Mouse (Mus musculus) myocyte (in vitro differentiated cells): Measurements from ENCODE around the gene Arhgef25. TPM values are rescaled to one million over a fixed set of nuclear protein-coding genes. Genes with fewer than 3 reads are reported as not detected.

Source experiments
- H3K27me3 ChIP-seq: one replicate; pipeline ENCODE4 v1.6.1; 2011; ENCODE audit not compliant: control insufficient read depth, insufficient read depth, insufficient read length
- H3K36me3 ChIP-seq: one replicate; pipeline ENCODE4 v1.6.1; 2011; ENCODE audit not compliant: control insufficient read depth, insufficient read depth
- H3K4me2 ChIP-seq: one replicate; pipeline ENCODE4 v1.6.1; 2011; ENCODE audit warnings: low read depth, control low read depth
- H3K4me3 ChIP-seq: one replicate; pipeline ENCODE4 v1.5.1; 2011; ENCODE audit warnings: mild to moderate bottlenecking, control low read depth, moderate library complexity
- H3K79me2 ChIP-seq: one replicate; pipeline ENCODE4 v1.6.1; 2011; ENCODE audit not compliant: control insufficient read depth, insufficient read depth
- H3ac ChIP-seq: one replicate; pipeline ENCODE4 v1.6.1; 2011; ENCODE audit not compliant: control insufficient read depth, insufficient read length
- CEBPB ChIP-seq: IDR thresholded peaks from 2 replicates; pipeline ENCODE4 v1.6.1; 2011; ENCODE audit warnings: mild to moderate bottlenecking, moderate library complexity; ENCODE audit not compliant: poor library complexity, insufficient read depth, severe bottlenecking
- E2F4 ChIP-seq: IDR thresholded peaks from one replicate; pipeline ENCODE4 v1.6.1; 2011; ENCODE audit warnings: mild to moderate bottlenecking, control low read depth, moderate library complexity; ENCODE audit not compliant: insufficient read depth
- MAX ChIP-seq: IDR thresholded peaks from one replicate; pipeline ENCODE4 v1.6.1; 2011; ENCODE audit warnings: low read depth, mild to moderate bottlenecking, control low read depth
- MYOD1 ChIP-seq, 3 experiments: IDR thresholded peaks; one replicate each; pipeline ENCODE4 v1.6.1; 2011; ENCODE audit warnings: control low read depth in 2 of 3, low read depth in 2 of 3, mild to moderate bottlenecking in 2 of 3, moderate library complexity in 1 of 3; ENCODE audit not compliant: insufficient read length in 2 of 3, control insufficient read depth in 1 of 3
- MYOG ChIP-seq, 3 experiments: IDR thresholded peaks; one replicate each; pipeline ENCODE4 v1.6.1; 2011; ENCODE audit warnings: control low read depth in 2 of 3, low read depth in 2 of 3, mild to moderate bottlenecking in 2 of 3; ENCODE audit not compliant: insufficient read length in 2 of 3, control insufficient read depth in 1 of 3, insufficient read depth in 1 of 3
- POLR2A ChIP-seq: IDR thresholded peaks from one replicate; pipeline ENCODE4 v1.6.1; 2011; ENCODE audit warnings: low read depth, mild to moderate bottlenecking, control low read depth, moderate library complexity; ENCODE audit not compliant: insufficient read length
- POLR2AphosphoS2 ChIP-seq: IDR thresholded peaks from one replicate; pipeline ENCODE4 v1.6.1; 2011; ENCODE audit warnings: low read depth, control low read depth; ENCODE audit not compliant: insufficient read length
- REST ChIP-seq: IDR thresholded peaks from one replicate; pipeline ENCODE4 v1.6.1; 2011; ENCODE audit warnings: mild to moderate bottlenecking, control low read depth, moderate library complexity; ENCODE audit not compliant: insufficient read depth, insufficient read length
- SRF ChIP-seq: IDR thresholded peaks from one replicate; pipeline ENCODE4 v1.6.1; 2011; ENCODE audit warnings: low read depth; ENCODE audit not compliant: control insufficient read depth, insufficient read length
- TCF12 ChIP-seq: IDR thresholded peaks from one replicate; pipeline ENCODE4 v1.6.1; 2011; ENCODE audit warnings: mild to moderate bottlenecking, control low read depth; ENCODE audit not compliant: poor library complexity, insufficient read depth, severe bottlenecking
- TCF3 ChIP-seq: IDR thresholded peaks from one replicate; pipeline ENCODE4 v1.6.1; 2011; ENCODE audit warnings: low read depth, control low read depth; ENCODE audit not compliant: insufficient read length
- USF1 ChIP-seq: IDR thresholded peaks from one replicate; pipeline ENCODE4 v1.6.1; 2011; ENCODE audit warnings: low read depth, mild to moderate bottlenecking, control low read depth, moderate library complexity
- polyA plus RNA-seq: library from polyadenylated mRNA; unstranded; fragments of >200 nt; fragmentation: generic; extraction: Trizol; gene quantifications from one replicate; pipeline ENCODE4 v1.2.1, GENCODE M21; 2012; ENCODE audit warnings: missing spikeins

The Arhgef25 gene
- polyA plus RNA-seq, 1 experiment: 25.3 TPM

- Histone ChIP-seq H3ac (no peak overlapping the region), H3K4me2 (no peak overlapping the region), H3K27me3 (no peaks in the 10 kb centered on the region), H3K36me3 (no peaks in the 10 kb centered on the region), H3K79me2 (no peaks in the 10 kb centered on the region), H3K4me3 (no peak overlapping the region)
- TF ChIP-seq E2F4: no peak
- no peak for TF ChIP-seq POLR2AphosphoS2
- TF ChIP-seq TCF12: no peak
- no peak for TF ChIP-seq TCF3
- TF ChIP-seq REST: no peak
- no peak for TF ChIP-seq CEBPB
- no peak for TF ChIP-seq SRF
- no peak for TF ChIP-seq USF1
- no peak for TF ChIP-seq POLR2A
- no peak for TF ChIP-seq MYOG (IDR thresholded peaks at IDR 0.05; ENCODE audit: control insufficient read depth in 1 of 3, insufficient read depth in 1 of 3, insufficient read length in 2 of 3, low read depth in 2 of 3)
- TF ChIP-seq MAX: no peak
- no peak for TF ChIP-seq MYOD1 (IDR thresholded peaks at IDR 0.05; ENCODE audit: control insufficient read depth in 1 of 3, insufficient read length in 2 of 3, low read depth in 2 of 3)
Measured at GRCm38 (mm10) chr10:127183759-127184158, 6.1 kb downstream of the Arhgef25 start.

DNA sequence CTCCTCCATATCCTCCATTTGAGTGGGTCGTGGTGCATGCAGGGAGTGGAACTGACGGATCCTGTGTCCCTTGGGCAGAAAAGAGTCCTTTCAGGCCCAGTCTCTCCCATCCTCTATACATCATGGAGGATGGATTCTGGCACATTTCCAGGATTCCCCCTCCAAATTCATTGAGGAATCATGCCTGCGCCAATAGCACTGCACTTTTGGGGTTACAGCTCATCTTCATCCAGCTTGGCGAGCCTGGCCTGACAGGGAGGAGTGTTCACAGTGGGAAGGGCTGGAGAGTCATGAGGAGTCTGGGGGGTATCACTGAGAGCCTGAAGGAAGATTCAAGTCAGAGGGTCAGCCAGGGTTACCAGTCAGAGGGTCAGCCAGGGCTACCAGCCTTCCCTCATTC is 7.3 kb downstream of the Arhgef25 start:
- no peak overlapping the region for H3K4me2 ChIP-seq
- H3K79me2 ChIP-seq: no peaks in the 10 kb centered on the region
- no peaks in the 10 kb centered on the region for H3K27me3 ChIP-seq
- no peak for TF ChIP-seq REST
- TF ChIP-seq TCF3: no peak
- no peak for TF ChIP-seq MYOD1 (IDR thresholded peaks at IDR 0.05; ENCODE audit: control insufficient read depth in 1 of 3, insufficient read length in 2 of 3, low read depth in 2 of 3)
- no peak for TF ChIP-seq POLR2A
- TF ChIP-seq CEBPB: no peak
- no peak for TF ChIP-seq E2F4
- no peak for TF ChIP-seq USF1
- no peak for TF ChIP-seq TCF12
- TF ChIP-seq SRF: no peak
- no peak for TF ChIP-seq MAX
- no peak for TF ChIP-seq POLR2AphosphoS2
- no peak for TF ChIP-seq MYOG (IDR thresholded peaks at IDR 0.05; ENCODE audit: control insufficient read depth in 1 of 3, insufficient read depth in 1 of 3, insufficient read length in 2 of 3, low read depth in 2 of 3)
- H3ac ChIP-seq: no peak overlapping the region
- no peaks in the 10 kb centered on the region for H3K36me3 ChIP-seq
- no peak overlapping the region for H3K4me3 ChIP-seq

- H3ac ChIP-seq: no peak overlapping the region
- TF ChIP-seq MYOG (IDR thresholded peaks at IDR 0.05; ENCODE audit: control insufficient read depth in 1 of 3, insufficient read depth in 1 of 3, insufficient read length in 2 of 3, low read depth in 2 of 3): no peak
- no peak for TF ChIP-seq TCF3
- TF ChIP-seq SRF: no peak
- TF ChIP-seq REST: no peak
- TF ChIP-seq TCF12: no peak
- TF ChIP-seq MAX: no peak
- no peak for TF ChIP-seq USF1
- TF ChIP-seq POLR2AphosphoS2: no peak
- no peak for TF ChIP-seq E2F4
- TF ChIP-seq CEBPB: no peak
- TF ChIP-seq POLR2A: no peak
- no peak for TF ChIP-seq MYOD1 (IDR thresholded peaks at IDR 0.05; ENCODE audit: control insufficient read depth in 1 of 3, insufficient read length in 2 of 3, low read depth in 2 of 3)
- no peaks in the 10 kb centered on the region for H3K27me3 ChIP-seq
- H3K36me3 ChIP-seq: no peaks in the 10 kb centered on the region
- H3K4me2 ChIP-seq: no peak overlapping the region
- H3K79me2 ChIP-seq: no peaks in the 10 kb centered on the region
- H3K4me3 ChIP-seq: no peak overlapping the region
Measured at GRCm38 (mm10) chr10:127181566-127181965, 8.3 kb downstream of the Arhgef25 start.

DNA sequence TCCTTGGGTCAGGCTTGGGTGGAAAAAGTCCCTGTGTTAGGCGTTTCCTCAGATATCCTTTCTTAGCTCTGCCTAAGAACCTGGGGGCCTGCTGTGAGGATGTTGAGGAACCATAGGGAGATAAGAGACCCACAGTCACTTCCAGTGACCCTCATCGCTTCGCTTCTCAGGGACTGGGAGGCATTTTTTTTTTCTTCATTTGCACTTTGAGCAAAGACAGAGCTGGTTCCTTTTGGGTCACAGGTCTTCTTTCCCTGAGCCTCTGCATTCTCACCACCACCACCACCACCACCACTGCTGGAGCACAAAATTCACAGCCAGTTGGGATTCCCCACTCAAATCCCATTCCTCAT is 9.2 kb downstream of the Arhgef25 start:
- Histone ChIP-seq H3K4me2 (no peak overlapping the region), H3K36me3 (no peaks in the 10 kb centered on the region), H3K79me2 (no peaks in the 10 kb centered on the region), H3K27me3 (no peaks in the 10 kb centered on the region), H3K4me3 (no peak overlapping the region), H3ac (no peak overlapping the region)
- no peak for TF ChIP-seq MAX
- TF ChIP-seq CEBPB: no peak
- no peak for TF ChIP-seq TCF3
- TF ChIP-seq MYOD1 (IDR thresholded peaks at IDR 0.05; ENCODE audit: control insufficient read depth in 1 of 3, insufficient read length in 2 of 3, low read depth in 2 of 3): no peak
- TF ChIP-seq POLR2AphosphoS2: no peak
- TF ChIP-seq SRF: no peak
- TF ChIP-seq USF1: no peak
- TF ChIP-seq REST: no peak
- TF ChIP-seq TCF12: no peak
- no peak for TF ChIP-seq E2F4
- no peak for TF ChIP-seq MYOG (IDR thresholded peaks at IDR 0.05; ENCODE audit: control insufficient read depth in 1 of 3, insufficient read depth in 1 of 3, insufficient read length in 2 of 3, low read depth in 2 of 3)
- TF ChIP-seq POLR2A: no peak
